In genomic region chr9:71769701-71770100, GRCm38 (mm10) we compare ENCODE assay signal across 10 mouse cellular contexts. TPM values are rescaled to one million over a fixed set of nuclear protein-coding genes. Genes with fewer than 3 reads are reported as not detected.
A peak's percentile ranks its signal among the peaks of the same experiment; 100 is the strongest.
DNase-seq lines count a peak whose midpoint lies in the region; ATAC-seq lines count a peak whose summit lies in the region.
"Had no signal": no experiment of that assay in that cellular context is flagged by ENCODE, and none has a peak within 500 bp of the region (broad histone marks: within the 10 kb centered on the region; RNA-seq: fewer than 3 reads in every experiment).

No protein-coding gene starts in this region.

- peak overlapping the region; percentile 93; the same call in 1 of the 2 replicates for H3K27ac ChIP-seq in heart, embryonic 10.5 days
- H3K27ac ChIP-seq in lung, embryonic 15.5 days, result no peak overlapping the region
- H3K27ac ChIP-seq in intestine, embryonic 15.5 days, result no peak overlapping the region
- no peak overlapping the region for H3K27ac ChIP-seq in neural tube, embryonic 14.5 days (ENCODE audit: low read depth, low read length)

- H3K36me3 ChIP-seq in heart, embryonic 10.5 days, result peaks cover 13% of the 10 kb centered on the region
- no peaks in the 10 kb centered on the region for H3K36me3 ChIP-seq in lung, embryonic 15.5 days
- no peaks in the 10 kb centered on the region for H3K36me3 ChIP-seq in intestine, embryonic 15.5 days
- H3K36me3 ChIP-seq in neural tube, embryonic 14.5 days (ENCODE audit: control insufficient read depth, insufficient read depth, low read length), result no peaks in the 10 kb centered on the region

- ATAC-seq in lung, embryonic 15.5 days (ENCODE audit: borderline replicate concordance, extremely low read depth, low FRiP score, low TSS enrichment), result no peak
- ATAC-seq in intestine, embryonic 15.5 days, result no peak
- ATAC-seq in neural tube, embryonic 14.5 days (ENCODE audit: low read depth), result no peak

- DNase-seq in heart, embryonic 10.5 days (ENCODE audit: low spot score), result no peak
- DNase-seq in heart, adult 18-20 months, result no peak
- DNase-seq in lung, postnatal 36 days, result no peak
- DNase-seq in gastrocnemius, postnatal 4 days (ENCODE audit: low spot score in 2 of 2), result no peak
- no peak for DNase-seq in right cerebral cortex, postnatal 10 days (ENCODE audit: low spot score in 2 of 2)
- DNase-seq: thymus, adult 18-20 months had no signal

- WGBS in heart, embryonic 10.5 days, result 7% methylated on average over 9 of the region's 9 CpGs
- 19% methylated on average over 9 of the region's 9 CpGs for WGBS in lung, embryonic 15.5 days
- WGBS in intestine, embryonic 15.5 days, result 31% methylated on average over 9 of the region's 9 CpGs
- 27% methylated on average over 9 of the region's 9 CpGs for WGBS in neural tube, embryonic 14.5 days

- peaks cover 72% of the 10 kb centered on the region for H3K4me1 ChIP-seq in heart, embryonic 10.5 days
- peaks cover 33% of the 10 kb centered on the region for H3K4me1 ChIP-seq in lung, embryonic 15.5 days
- peaks cover 13% of the 10 kb centered on the region for H3K4me1 ChIP-seq in intestine, embryonic 15.5 days (replicated peaks)
- H3K4me1 ChIP-seq in neural tube, embryonic 14.5 days (ENCODE audit: control insufficient read depth, insufficient read depth, low read length), result 0 out of 2 replicates have a peak, but pooled peaks cover 3% of the 10 kb centered on the region

- peak overlapping the region; percentile 78 for H3K4me2 ChIP-seq in lung, embryonic 15.5 days
- peak overlapping the region; percentile 92; the same call in 1 of the 2 replicates for H3K4me2 ChIP-seq in intestine, embryonic 15.5 days (replicated peaks)
- no peak overlapping the region; the same call in 1 of the 2 replicates for H3K4me2 ChIP-seq in neural tube, embryonic 14.5 days (ENCODE audit: low read depth, low read length)

- peak overlapping the region; percentile 81 for H3K4me3 ChIP-seq in heart, embryonic 10.5 days
- peak overlapping the region; percentile 76 for H3K4me3 ChIP-seq in lung, embryonic 15.5 days
- H3K4me3 ChIP-seq in intestine, embryonic 15.5 days (replicated peaks), result peak overlapping the region; percentile 78; the same call in 1 of the 2 replicates
- peak overlapping the region; percentile 56; the same call in 1 of the 2 replicates for H3K4me3 ChIP-seq in neural tube, embryonic 14.5 days (ENCODE audit: low read depth, low read length)
- H3K4me3 ChIP-seq: erythroblast, embryonic 14.5 days had no signal

- no peaks in the 10 kb centered on the region for H3K27me3 ChIP-seq in heart, embryonic 10.5 days (ENCODE audit: insufficient read depth, poor library complexity, severe bottlenecking)
- H3K27me3 ChIP-seq in lung, embryonic 15.5 days, result no peaks in the 10 kb centered on the region
- no peaks in the 10 kb centered on the region for H3K27me3 ChIP-seq in intestine, embryonic 15.5 days (replicated peaks)
- H3K27me3 ChIP-seq in neural tube, embryonic 14.5 days (ENCODE audit: control insufficient read depth, insufficient read depth, low read length), result peaks cover 11% of the 10 kb centered on the region

- H3K9me3 ChIP-seq in heart, embryonic 10.5 days, result no peaks in the 10 kb centered on the region
- H3K9me3 ChIP-seq in lung, embryonic 15.5 days, result no peaks in the 10 kb centered on the region
- no peaks in the 10 kb centered on the region for H3K9me3 ChIP-seq in intestine, embryonic 15.5 days
- H3K9me3 ChIP-seq in neural tube, embryonic 14.5 days (ENCODE audit: control insufficient read depth, low read length), result no peaks in the 10 kb centered on the region

- H3K9ac ChIP-seq in lung, embryonic 15.5 days, result no peak overlapping the region
- no peak overlapping the region for H3K9ac ChIP-seq in intestine, embryonic 15.5 days
- no peak overlapping the region for H3K9ac ChIP-seq in neural tube, embryonic 14.5 days (replicated peaks; ENCODE audit: low read depth, low read length)

RNA-seq across cellular contexts. Expression of gene Cgnl1, which starts 1.7 kb away (rescaled TPM):
- polyA plus RNA-seq in heart, embryonic 10.5 days (2016; fragmentation: Nextera tagmentation; extraction: Ambion mirVana), result 43.1 and 60.1 TPM in 2 replicates
- 10 to 100 TPM; 36.7 to 38.2 TPM for total RNA-seq in heart, adult 18-20 months (2021)
- polyA plus RNA-seq in lung, embryonic 15.5 days (2015; fragmentation: Nextera tagmentation; extraction: Ambion mirVana), result 20.2 and 20.3 TPM in 2 replicates
- 9.0 and 9.4 TPM in 2 replicates for polyA plus RNA-seq in intestine, embryonic 15.5 days (2015; fragmentation: Nextera tagmentation; extraction: Ambion mirVana)
- polyA plus RNA-seq in neural tube, embryonic 14.5 days (2014; fragmentation: Nextera tagmentation; extraction: Ambion mirVana), result 2.5 and 6.1 TPM in 2 replicates
- 10 to 100 TPM; 21.6 to 22.0 TPM for total RNA-seq in gastrocnemius, postnatal 4 days (2021)
- polyA plus RNA-seq: erythroblast, embryonic 14.5 days had no signal
